In the genomic region with DNA sequence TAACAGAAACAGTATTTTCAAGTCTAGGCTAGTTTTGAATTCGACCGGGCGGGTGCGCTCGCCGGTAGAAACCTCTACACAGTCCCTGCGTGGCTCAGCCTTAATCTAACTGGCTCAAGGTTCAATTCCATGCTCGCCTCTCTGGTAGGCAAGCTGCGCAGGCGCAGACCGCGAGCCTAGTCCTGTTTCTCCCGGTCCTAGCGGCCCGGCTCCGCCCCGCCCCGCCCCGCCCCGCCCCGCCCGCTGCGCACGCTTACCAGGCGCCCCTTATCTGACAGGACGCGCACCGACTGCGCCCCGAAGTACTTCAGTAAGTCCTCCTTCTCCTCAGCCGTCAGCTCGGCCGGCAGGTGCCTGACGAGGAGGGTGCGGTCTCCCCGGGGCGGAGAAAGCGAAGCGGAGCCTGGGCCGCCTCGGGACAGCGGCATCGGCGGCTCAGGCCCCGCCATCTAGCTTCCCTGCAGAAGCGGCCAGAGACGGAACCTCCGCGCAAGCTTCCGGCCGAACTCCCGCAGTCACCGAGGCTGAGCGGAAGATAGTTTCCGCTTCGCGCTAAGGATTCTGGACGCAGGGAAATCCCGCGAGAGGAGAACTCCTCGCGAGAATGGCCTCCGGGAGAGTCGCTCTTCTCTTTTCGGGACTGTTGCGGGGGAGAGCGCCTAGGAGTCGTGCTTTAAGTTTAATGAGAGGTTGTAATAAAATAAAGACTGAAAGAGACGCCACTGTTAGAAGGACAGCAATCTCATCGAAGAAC, we compare ENCODE assay signal across 8 mouse cellular contexts. TPM values are rescaled to one million over a fixed set of nuclear protein-coding genes. Genes with fewer than 3 reads are reported as not detected.
DNase-seq lines count a peak whose midpoint lies in the region; ATAC-seq lines count a peak whose summit lies in the region.

A gene (minus strand): TSS at position 544 of the 754 bp plus-strand sequence.

- H3K27me3 ChIP-seq in lung, embryonic 16.5 days (ENCODE audit: control insufficient read depth, insufficient read depth, low read depth, low read length) = no peaks in the 10 kb centered on the region

- peak; percentile 89 to 95 for ATAC-seq in hematopoietic stem cell, adult 5-6 weeks (replicated peaks in 1 of 2; ENCODE audit: insufficient read depth in 1 of 2, low FRiP score in 2 of 2, low TSS enrichment in 1 of 2, low read depth in 1 of 2, poor library complexity in 2 of 2, severe bottlenecking in 2 of 2)
- peak; percentile 99 for ATAC-seq in lung, embryonic 16.5 days (ENCODE audit: low read depth)

- H3K4me3 ChIP-seq in lung, embryonic 16.5 days (ENCODE audit: low read length) = peak within 1 kb of the TSS; percentile 85

- no peaks in the 10 kb centered on the region for H3K9me3 ChIP-seq in lung, embryonic 16.5 days (ENCODE audit: control insufficient read depth, low read length)

- peak within 1 kb of the TSS; percentile 81 for H3K4me2 ChIP-seq in lung, embryonic 16.5 days (ENCODE audit: low read depth, low read length)

- H3K36me3 ChIP-seq in lung, embryonic 16.5 days (ENCODE audit: control insufficient read depth, insufficient read depth, low read length) = peaks cover 2% of the 10 kb centered on the region; the same call in 1 of the 2 replicates

- H3K9ac ChIP-seq in lung, embryonic 16.5 days (ENCODE audit: low read length) = peak within 1 kb of the TSS; percentile 94

- WGBS in lung, embryonic 16.5 days = under 1% methylated on average over 67 of the region's 70 CpGs

- peak within 1 kb of the TSS; percentile 100 for H3K27ac ChIP-seq in lung, embryonic 16.5 days (ENCODE audit: low read length)

- H3K4me1 ChIP-seq in lung, embryonic 16.5 days (replicated peaks; ENCODE audit: control insufficient read depth, insufficient read depth, low read length) = peaks cover 5% of the 10 kb centered on the region; the same call in 1 of the 2 replicates

- peak; percentile 95 for DNase-seq in MEL-GATA-1-ER (ENCODE audit: extremely low read depth, low read depth)
- DNase-seq in cerebellum, adult 8-10 months = peak; percentile 95
- peak; percentile 99 for DNase-seq in forelimb bud, embryonic 11.5 days (ENCODE audit: low read depth, low spot score)
- peak; percentile 76 for DNase-seq in layer of hippocampus, adult 9-10 months (ENCODE audit: low spot score)
- DNase-seq in ovary, postnatal 10 days (ENCODE audit: low spot score) = peak; percentile 88
- DNase-seq in thymus, postnatal 10 days (ENCODE audit: low spot score in 2 of 2) = peak; percentile 91 to 96

RNA-seq across cellular contexts. Expression of the gene that starts here (rescaled TPM):
- 69.4 and 115 TPM in 2 replicates for total RNA-seq in hematopoietic stem cell, adult 5-6 weeks (2017)
- polyA plus RNA-seq in lung, embryonic 16.5 days (2015; fragmentation: Nextera tagmentation; extraction: Ambion mirVana) = 35.4 and 37.3 TPM in 2 replicates

Comparison
In these comparisons a context has a peak if more than half of its experiments do, and no peak if none do; other contexts are left out.
1. Peak in every context shown above with its lines: DNase-seq, ATAC-seq, H3K4me3 ChIP-seq and H3K27ac ChIP-seq.